ENCODE assay signal across 21 mouse cellular contexts in the genomic region with DNA sequence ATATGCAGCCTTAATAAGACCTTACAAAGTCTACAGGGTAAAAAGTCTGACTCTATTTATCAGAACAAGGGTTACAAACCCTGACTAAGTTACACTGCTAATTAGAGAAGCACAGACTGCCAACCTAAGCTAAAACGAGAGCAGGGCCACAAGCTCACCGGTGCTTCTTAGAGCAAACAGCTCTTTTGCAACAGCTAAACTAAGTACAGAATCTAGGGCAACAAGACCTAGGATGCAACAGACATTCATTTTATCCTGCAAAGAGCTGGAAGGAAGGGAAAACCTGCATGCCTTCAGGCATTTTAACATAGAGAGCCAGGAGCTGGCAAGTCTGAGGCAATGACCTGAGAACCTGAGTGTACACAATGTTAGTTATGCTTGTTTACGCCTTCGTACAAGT. TPM values are rescaled to one million over a fixed set of nuclear protein-coding genes. Genes with fewer than 3 reads are reported as not detected.
DNase-seq lines count a peak whose midpoint lies in the region; ATAC-seq and TF ChIP-seq lines count a peak whose summit lies in the region.
"Had no signal": no experiment of that assay in that cellular context is flagged by ENCODE, and none has a peak within 500 bp of the region (broad histone marks: within the 10 kb centered on the region; RNA-seq: fewer than 3 reads in every experiment).

No protein-coding gene starts in this region.

- no peak for TF ChIP-seq CTCF in intestine, postnatal 0 days (IDR thresholded peaks at IDR 0.05; ENCODE audit: low read depth)
- no peak for TF ChIP-seq CTCF in left cerebral cortex, adult 2 months (IDR thresholded peaks at IDR 0.05)
- no peak for TF ChIP-seq CTCF in brain, embryonic 14.5 days (IDR thresholded peaks at IDR 0.05; ENCODE audit: borderline replicate concordance, extremely low read depth, insufficient read depth, insufficient read length)

- no peak overlapping the region for H3K4me2 ChIP-seq in intestine, embryonic 15.5 days (replicated peaks)
- H3K4me2 ChIP-seq in intestine, postnatal 0 days (replicated peaks; ENCODE audit: low read depth): no peak overlapping the region
- H3K4me2 ChIP-seq: embryonic facial prominence, embryonic 12.5 days; forebrain, embryonic 13.5 days; forebrain, embryonic 15.5 days had no signal

- H3K4me3 ChIP-seq in intestine, embryonic 15.5 days (replicated peaks): no peak overlapping the region
- H3K4me3 ChIP-seq in intestine, postnatal 0 days (ENCODE audit: low read depth, low read length): no peak overlapping the region
- no peak overlapping the region for H3K4me3 ChIP-seq in left cerebral cortex, adult 2 months
- H3K4me3 ChIP-seq: embryonic facial prominence, embryonic 10.5 days; embryonic facial prominence, embryonic 12.5 days; forebrain, embryonic 13.5 days; forebrain, embryonic 15.5 days had no signal

- TF ChIP-seq POLR2A in brain, embryonic 14.5 days (IDR thresholded peaks at IDR 0.05; ENCODE audit: borderline replicate concordance, extremely low read depth, insufficient read depth, insufficient read length, poor library complexity, severe bottlenecking): no peak

- intact Hi-C loops in left cerebral cortex, adult 2 months (cut with DNase I): no loop called here
- intact Hi-C loops in left cerebral cortex, postnatal 10 days (cut with DNase I): no loop called here

- 0 out of 2 replicates have a peak, but pooled peaks have one; percentile 8 for ATAC-seq in intestine, embryonic 15.5 days
- no peak for ATAC-seq in intestine, postnatal 0 days
- ATAC-seq: forebrain, embryonic 13.5 days; forebrain, embryonic 15.5 days; forebrain, postnatal 0 days had no signal

- H3K9me3 ChIP-seq in intestine, embryonic 15.5 days: no peaks in the 10 kb centered on the region
- no peaks in the 10 kb centered on the region for H3K9me3 ChIP-seq in intestine, postnatal 0 days (ENCODE audit: control insufficient read depth)
- H3K9me3 ChIP-seq: embryonic facial prominence, embryonic 10.5 days; embryonic facial prominence, embryonic 12.5 days; forebrain, embryonic 13.5 days; forebrain, embryonic 15.5 days had no signal

- no peaks in the 10 kb centered on the region for H3K36me3 ChIP-seq in intestine, embryonic 15.5 days
- H3K36me3 ChIP-seq in intestine, postnatal 0 days (ENCODE audit: control insufficient read depth, insufficient read depth): no peaks in the 10 kb centered on the region
- H3K36me3 ChIP-seq: embryonic facial prominence, embryonic 10.5 days; embryonic facial prominence, embryonic 12.5 days; forebrain, embryonic 15.5 days had no signal

- H3K27me3 ChIP-seq in intestine, embryonic 15.5 days (replicated peaks): no peaks in the 10 kb centered on the region
- H3K27me3 ChIP-seq in intestine, postnatal 0 days (replicated peaks; ENCODE audit: control insufficient read depth, insufficient read depth, low read length): no peaks in the 10 kb centered on the region
- H3K27me3 ChIP-seq: embryonic facial prominence, embryonic 12.5 days; forebrain, embryonic 13.5 days; forebrain, embryonic 15.5 days had no signal

- no peak overlapping the region for H3K27ac ChIP-seq in intestine, embryonic 15.5 days
- no peak overlapping the region for H3K27ac ChIP-seq in intestine, postnatal 0 days (ENCODE audit: low read depth, low read length)
- 0 out of 2 replicates have a peak overlapping the region, but pooled peaks have one; percentile 9 for H3K27ac ChIP-seq in left cerebral cortex, adult 2 months
- H3K27ac ChIP-seq: embryonic facial prominence, embryonic 10.5 days; embryonic facial prominence, embryonic 12.5 days; forebrain, embryonic 13.5 days; forebrain, embryonic 15.5 days had no signal

- DNase-seq in left cerebral cortex, adult 2 months (ENCODE audit: extremely low spot score in 1 of 2, low spot score in 2 of 2): no peak
- DNase-seq in left cerebral cortex, postnatal 10 days (ENCODE audit: extremely low spot score in 1 of 2, low spot score in 2 of 2): no peak
- DNase-seq in brain, adult 2 months (ENCODE audit: low read depth, low spot score): peak; percentile 45
- DNase-seq in brain, embryonic 14.5 days (ENCODE audit: low read depth): peak; percentile 4
- DNase-seq in right cerebral cortex, postnatal 36 days (ENCODE audit: low spot score in 2 of 2): no peak
- DNase-seq in heart, adult 18-20 months: no peak
- DNase-seq: adrenal gland, adult 2 months; adrenal gland, postnatal 10 days; adrenal gland, postnatal 25 days; cerebellum, adult 11 months; cerebellum, adult 2 months; cerebellum, adult 9-10 months; cerebellum, postnatal 10 days; cerebellum, postnatal 25 days; forebrain, postnatal 0 days had no signal

- no peak overlapping the region for H3K9ac ChIP-seq in intestine, embryonic 15.5 days
- H3K9ac ChIP-seq in intestine, postnatal 0 days (ENCODE audit: low read depth, low read length): no peak overlapping the region
- H3K9ac ChIP-seq: embryonic facial prominence, embryonic 12.5 days; forebrain, embryonic 13.5 days; forebrain, embryonic 15.5 days; forebrain, postnatal 0 days had no signal

- no peaks in the 10 kb centered on the region for H3K4me1 ChIP-seq in intestine, embryonic 15.5 days (replicated peaks)
- H3K4me1 ChIP-seq in intestine, postnatal 0 days (replicated peaks; ENCODE audit: control insufficient read depth, insufficient read depth, low read length): no peaks in the 10 kb centered on the region
- H3K4me1 ChIP-seq: embryonic facial prominence, embryonic 10.5 days; embryonic facial prominence, embryonic 12.5 days; forebrain, embryonic 13.5 days; forebrain, embryonic 15.5 days had no signal

- 84% methylated on average over 4 of the region's 4 CpGs for WGBS in intestine, embryonic 15.5 days
- WGBS in intestine, postnatal 0 days: 64% methylated on average over 4 of the region's 4 CpGs

RNA-seq across cellular contexts. Expression of gene Nsun3, which starts 33.5 kb away (rescaled TPM):
- 8.8 and 8.9 TPM in 2 replicates for polyA plus RNA-seq in intestine, embryonic 15.5 days (2015; fragmentation: Nextera tagmentation; extraction: Ambion mirVana)
- 6.0 and 6.3 TPM in 2 replicates for polyA plus RNA-seq in intestine, postnatal 0 days (2015; fragmentation: Nextera tagmentation; extraction: Ambion mirVana)
- 10 to 100 TPM in 1 of 2 experiments, 1 to 10 TPM in 1; 8.2 to 12.7 TPM for total RNA-seq in left cerebral cortex, adult 2 months (2021)
- total RNA-seq in left cerebral cortex, postnatal 10 days (2021): 10 to 100 TPM in 1 of 2 experiments, 1 to 10 TPM in 1; 9.9 to 16.0 TPM
- 9.3 and 9.7 TPM in 2 replicates for polyA plus RNA-seq in brain, embryonic 14.5 days (2012; rRNA removed)
- 1 to 10 TPM; 4.8 to 7.0 TPM for total RNA-seq in heart, adult 18-20 months (2021)

Comparison
In these comparisons a context has a peak if more than half of its experiments do, and no peak if none do; other contexts are left out.
1. DNase-seq: peak in brain, adult 2 months (single experiment) and brain, embryonic 14.5 days (single experiment); none in left cerebral cortex, adult 2 months (0 of 2), left cerebral cortex, postnatal 10 days (0 of 2), right cerebral cortex, postnatal 36 days (0 of 2) and heart, adult 18-20 months (0 of 2).